Mouse (Mus musculus) liver, embryonic 12.5 days (tissue): ENCODE results near the gene Spg21. TPM values are rescaled to one million over a fixed set of nuclear protein-coding genes. Genes with fewer than 3 reads are reported as not detected.

Experiments
- ATAC-seq: fragments of 200-750 bp; cut with Nextera tagmentation; 2 replicates; pipeline ENCODE4 v1.8.0; 2017; ENCODE audit warnings: moderate number of reproducible peaks, mild to moderate bottlenecking, moderate library complexity
- H3K27ac ChIP-seq: fragments of 300-500 bp; sonication (generic); 2 replicates; pipeline ENCODE4 v1.5.1; 2016; ENCODE audit warnings: mild to moderate bottlenecking
- H3K27me3 ChIP-seq: fragments of 300-500 bp; sonication (generic); replicated peaks from 2 replicates; pipeline ENCODE4 v1.6.1; 2016; ENCODE audit warnings: mild to moderate bottlenecking, moderate library complexity
- H3K36me3 ChIP-seq: fragments of 300-500 bp; sonication (generic); 2 replicates; pipeline ENCODE4 v1.6.1; 2016; ENCODE audit warnings: mild to moderate bottlenecking, moderate library complexity
- H3K4me1 ChIP-seq: fragments of 300-500 bp; sonication (generic); 2 replicates; pipeline ENCODE4 v1.6.1; 2016
- H3K4me2 ChIP-seq: fragments of 300-500 bp; sonication (generic); 2 replicates; pipeline ENCODE4 v1.6.1; 2016; ENCODE audit warnings: mild to moderate bottlenecking, moderate library complexity
- H3K4me3 ChIP-seq: fragments of 300-500 bp; sonication (generic); 2 replicates; pipeline ENCODE4 v1.5.1; 2016; ENCODE audit warnings: mild to moderate bottlenecking, moderate library complexity
- H3K9ac ChIP-seq: fragments of 300-500 bp; sonication (generic); 2 replicates; pipeline ENCODE4 v1.6.1; 2016; ENCODE audit warnings: mild to moderate bottlenecking, moderate library complexity
- H3K9me3 ChIP-seq: fragments of 300-500 bp; sonication (generic); replicated peaks from 2 replicates; pipeline ENCODE4 v1.6.1; 2016; ENCODE audit warnings: mild to moderate bottlenecking, moderate library complexity
- WGBS: fragments of 180-500 bp; shearing (Covaris S2); methylation state at CpG from one replicate; pipeline ENCODE4 v1.1.7; 2016; ENCODE audit not compliant: insufficient replicate concordance; 5-methylcytosine and 5-hydroxymethylcytosine counted together
- polyA plus RNA-seq: library from polyadenylated mRNA; unstranded; fragments of >200 nt; fragmentation: Nextera tagmentation; extraction: Ambion mirVana; gene quantifications from 2 replicates; pipeline ENCODE4 v1.2.1, GENCODE M21; 2016

Spg21 gene
- polyA plus RNA-seq, 1 experiment from 2014 or later, result 31.1 TPM

DNA sequence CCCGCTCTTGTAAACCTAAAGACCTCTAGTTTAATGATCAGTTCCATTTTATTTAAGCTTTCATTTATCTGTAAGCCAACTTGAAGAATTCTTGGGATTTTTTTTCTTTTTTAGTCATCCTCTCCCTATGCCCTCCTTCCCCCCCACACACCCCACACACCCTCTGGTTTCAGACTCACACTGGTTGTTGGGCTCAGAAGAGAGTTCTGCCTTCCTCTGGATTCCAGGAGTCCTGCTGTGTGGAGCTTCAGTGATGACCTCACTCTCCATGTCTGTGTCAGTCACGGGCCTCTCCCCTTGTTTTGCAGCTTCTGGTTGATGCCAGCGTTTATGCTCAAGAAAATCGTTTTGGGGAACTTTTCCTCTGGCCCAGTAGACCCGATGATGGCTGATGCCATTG, 19.3 kb downstream of the Spg21 start:
- H3K9me3 ChIP-seq, result no peaks in the 10 kb centered on the region
- H3K9ac ChIP-seq, result no peak overlapping the region
- WGBS, result 67% methylated on average over 5 of the region's 5 CpGs
- no peak overlapping the region for H3K4me3 ChIP-seq
- no peak overlapping the region for H3K27ac ChIP-seq
- H3K4me1 ChIP-seq, result no peaks in the 10 kb centered on the region
- no peak overlapping the region for H3K4me2 ChIP-seq
- H3K36me3 ChIP-seq, result peaks cover 54% of the 10 kb centered on the region
- ATAC-seq, result no peak
- no peaks in the 10 kb centered on the region for H3K27me3 ChIP-seq

DNA sequence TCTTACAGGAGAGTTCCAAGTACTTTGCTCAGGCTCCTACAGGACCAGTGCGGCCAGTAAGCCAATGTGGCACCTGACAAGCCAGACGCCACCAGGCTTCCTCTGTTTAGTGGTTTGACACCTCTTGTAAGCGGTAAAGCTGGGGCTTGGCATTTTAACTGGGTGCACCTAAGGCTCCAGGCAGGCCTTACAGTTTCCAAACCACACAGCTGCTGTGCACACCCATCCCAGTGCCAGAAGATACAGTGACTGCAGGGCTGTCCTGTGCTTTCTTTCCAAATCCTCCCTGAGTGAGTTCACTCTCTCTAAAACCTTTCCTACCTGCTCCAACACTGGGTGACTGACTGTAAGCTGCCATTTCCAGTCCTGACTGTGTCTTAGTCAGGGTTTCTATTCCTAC, 30.7 kb downstream of the Spg21 start:
- Histone ChIP-seq H3K27ac (no peak overlapping the region), H3K9ac (no peak overlapping the region), H3K4me1 (peaks cover 3% of the 10 kb centered on the region; the same call in 1 of the 2 replicates), H3K27me3 (0 out of 2 replicates have a peak, but pooled peaks cover 3% of the 10 kb centered on the region), H3K4me2 (no peak overlapping the region), H3K4me3 (no peak overlapping the region), H3K9me3 (no peaks in the 10 kb centered on the region), H3K36me3 (0 out of 2 replicates have a peak, but pooled peaks cover 7% of the 10 kb centered on the region)
- 74% methylated on average over 3 of the region's 3 CpGs for WGBS
- no peak for ATAC-seq

DNA sequence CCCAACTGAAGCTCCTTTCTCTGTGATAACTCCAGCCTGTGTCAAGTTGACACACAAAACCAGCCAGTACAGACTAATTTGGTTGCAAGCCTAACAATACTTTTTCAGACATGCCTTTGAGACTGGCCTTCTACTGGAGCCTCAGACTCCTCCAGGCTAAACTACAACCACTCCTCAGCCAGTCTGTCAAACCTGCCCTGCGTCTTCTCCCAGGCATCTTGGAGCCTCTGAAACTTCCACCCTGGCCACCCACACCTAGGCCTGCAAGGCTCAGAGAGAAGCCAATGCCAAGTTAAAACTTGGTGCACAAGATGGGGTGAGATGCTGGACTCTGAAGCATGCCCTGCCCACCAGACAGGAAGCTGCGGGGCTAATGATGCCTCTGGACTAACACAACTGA, 31.6 kb downstream of the Spg21 start:
- H3K27me3 ChIP-seq, result 0 out of 2 replicates have a peak, but pooled peaks cover 3% of the 10 kb centered on the region
- H3K27ac ChIP-seq, result no peak overlapping the region
- 59% methylated on average over 2 of the region's 2 CpGs for WGBS
- H3K4me1 ChIP-seq, result peaks cover 4% of the 10 kb centered on the region; the same call in 1 of the 2 replicates
- no peak overlapping the region for H3K4me3 ChIP-seq
- H3K9ac ChIP-seq, result no peak overlapping the region
- ATAC-seq, result no peak
- no peak overlapping the region for H3K4me2 ChIP-seq
- H3K36me3 ChIP-seq, result 0 out of 2 replicates have a peak, but pooled peaks cover 3% of the 10 kb centered on the region
- H3K9me3 ChIP-seq, result no peaks in the 10 kb centered on the region

DNA sequence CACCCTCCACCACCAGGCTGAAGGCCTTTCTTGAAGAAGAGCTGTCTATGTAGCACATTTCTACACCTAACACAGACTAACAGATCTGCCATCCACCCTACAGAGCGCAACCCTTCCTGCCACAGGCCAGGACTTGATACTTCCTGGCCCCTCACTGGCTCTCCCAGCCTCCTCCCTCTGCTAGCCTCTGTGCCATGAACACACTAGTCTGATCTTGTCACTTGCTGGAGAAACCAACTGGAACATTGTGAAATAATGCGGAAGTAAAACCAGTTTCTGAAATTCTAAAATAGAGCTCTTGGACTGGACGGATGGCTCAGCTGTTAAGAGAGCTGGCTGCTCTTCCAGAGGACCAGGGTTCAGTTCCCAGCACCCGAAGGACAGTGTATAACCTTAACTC, 32.1 kb downstream of the Spg21 start:
- H3K27me3 ChIP-seq, result 0 out of 2 replicates have a peak, but pooled peaks cover 3% of the 10 kb centered on the region
- ATAC-seq, result no peak
- WGBS, result 70% methylated on average over 4 of the region's 4 CpGs
- H3K4me2 ChIP-seq, result no peak overlapping the region
- peaks cover 4% of the 10 kb centered on the region; the same call in 1 of the 2 replicates for H3K4me1 ChIP-seq
- H3K4me3 ChIP-seq, result no peak overlapping the region
- no peaks in the 10 kb centered on the region for H3K9me3 ChIP-seq
- no peak overlapping the region for H3K9ac ChIP-seq
- H3K27ac ChIP-seq, result no peak overlapping the region
- H3K36me3 ChIP-seq, result 0 out of 2 replicates have a peak, but pooled peaks cover 3% of the 10 kb centered on the region

DNA sequence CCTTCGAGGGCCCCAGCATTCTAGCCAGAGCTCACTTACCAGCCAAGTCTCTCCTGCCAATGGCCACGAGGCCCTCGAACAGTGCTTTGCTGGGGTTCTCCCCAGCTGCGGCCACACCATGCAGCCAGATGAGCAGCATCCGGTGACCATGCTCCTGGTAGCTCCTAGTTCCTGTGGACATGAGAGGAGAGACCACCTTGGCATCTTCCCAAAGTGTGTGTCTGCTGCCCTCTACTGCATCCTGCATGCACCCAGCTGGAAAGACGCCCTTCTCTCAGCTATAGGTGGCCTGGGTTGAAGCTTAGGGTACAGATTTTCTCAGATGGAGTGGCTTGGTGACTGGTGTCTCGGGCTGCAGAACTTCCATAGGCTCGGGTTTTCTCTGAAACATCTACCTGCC, 41.4 kb downstream of the Spg21 start:
- no peak overlapping the region for H3K27ac ChIP-seq
- 53% methylated on average over 8 of the region's 8 CpGs for WGBS

DNA sequence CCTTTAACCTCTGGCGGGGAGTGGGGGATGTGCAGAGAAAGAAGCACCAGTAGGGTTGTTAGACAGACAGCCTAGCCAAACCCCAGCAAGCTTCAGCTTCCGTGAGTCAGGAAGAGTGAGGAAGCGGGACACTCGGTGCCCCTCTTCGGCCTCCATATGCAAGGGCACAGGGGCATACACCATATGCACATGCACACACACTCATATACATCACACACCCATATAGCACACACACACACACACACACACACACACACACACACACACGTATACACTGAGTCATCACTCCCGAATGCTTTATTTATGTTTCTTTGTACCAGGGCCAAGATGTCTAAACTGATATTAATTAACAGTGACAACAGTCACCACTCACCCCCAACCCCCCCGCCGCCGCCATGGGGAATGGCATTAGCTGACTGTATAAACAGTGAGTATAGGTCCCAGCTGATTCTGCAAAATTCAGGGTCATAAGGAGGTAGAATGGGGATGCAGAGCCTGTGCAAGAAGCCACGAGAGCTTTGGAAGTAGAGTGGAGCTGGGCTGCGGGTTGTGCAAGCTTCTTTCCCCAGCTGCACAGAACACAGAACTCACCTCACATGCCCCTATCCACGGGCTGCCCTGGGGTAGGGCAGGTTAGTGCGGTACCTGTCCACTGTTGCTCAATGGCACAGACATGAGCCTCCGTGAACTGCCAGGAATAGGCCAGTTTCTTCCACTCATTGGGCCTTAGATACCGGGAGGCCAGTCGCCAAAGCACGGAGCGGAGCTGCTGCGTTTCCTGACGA, 42.2 kb downstream of the Spg21 start:
- H3K4me2 ChIP-seq, result no peak overlapping the region
- no peak for ATAC-seq
- no peak overlapping the region for H3K9ac ChIP-seq
- no peaks in the 10 kb centered on the region for H3K9me3 ChIP-seq
- H3K27me3 ChIP-seq, result peaks cover 6% of the 10 kb centered on the region; the same call in 1 of the 2 replicates
- no peaks in the 10 kb centered on the region for H3K4me1 ChIP-seq
- no peak overlapping the region for H3K27ac ChIP-seq
- H3K36me3 ChIP-seq, result no peaks in the 10 kb centered on the region
- no peak overlapping the region for H3K4me3 ChIP-seq
- WGBS, result 74% methylated on average over 21 of the region's 21 CpGs

More for the DNA sequence above, 41.4 kb downstream of the Spg21 start:
- H3K9me3 ChIP-seq, result no peaks in the 10 kb centered on the region
- no peaks in the 10 kb centered on the region for H3K36me3 ChIP-seq
- no peaks in the 10 kb centered on the region for H3K4me1 ChIP-seq
- no peak overlapping the region for H3K4me3 ChIP-seq
- H3K27me3 ChIP-seq, result 0 out of 2 replicates have a peak, but pooled peaks cover 4% of the 10 kb centered on the region
- no peak overlapping the region for H3K9ac ChIP-seq
- H3K4me2 ChIP-seq, result no peak overlapping the region
- no peak for ATAC-seq

DNA sequence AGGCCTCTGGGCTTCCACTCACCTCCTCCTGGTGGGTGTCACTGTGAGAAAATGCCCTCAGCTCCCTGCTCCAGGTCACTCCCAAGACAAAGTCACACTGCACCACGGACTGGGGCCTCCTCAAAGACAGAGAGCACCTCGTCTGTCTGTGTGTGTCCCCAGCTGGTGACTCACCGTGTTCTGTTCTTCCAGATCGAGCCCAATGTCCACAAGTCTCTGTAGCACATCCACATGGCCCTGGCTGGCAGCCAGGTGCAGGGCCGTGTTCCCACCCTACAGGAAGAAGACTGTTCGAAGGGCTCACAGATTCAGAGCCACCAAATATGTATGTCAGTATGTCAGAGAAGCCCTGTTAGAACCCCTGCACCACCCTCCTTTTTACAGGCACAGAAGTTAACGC, 47.7 kb downstream of the Spg21 start:
- H3K9ac ChIP-seq, result no peak overlapping the region
- no peaks in the 10 kb centered on the region for H3K4me1 ChIP-seq
- H3K27ac ChIP-seq, result no peak overlapping the region
- WGBS, result 50% methylated on average over 7 of the region's 7 CpGs
- no peak overlapping the region for H3K4me2 ChIP-seq
- peaks cover 30% of the 10 kb centered on the region; the same call in 1 of the 2 replicates for H3K27me3 ChIP-seq
- H3K4me3 ChIP-seq, result no peak overlapping the region
- ATAC-seq, result no peak
- H3K36me3 ChIP-seq, result no peaks in the 10 kb centered on the region
- no peaks in the 10 kb centered on the region for H3K9me3 ChIP-seq

DNA sequence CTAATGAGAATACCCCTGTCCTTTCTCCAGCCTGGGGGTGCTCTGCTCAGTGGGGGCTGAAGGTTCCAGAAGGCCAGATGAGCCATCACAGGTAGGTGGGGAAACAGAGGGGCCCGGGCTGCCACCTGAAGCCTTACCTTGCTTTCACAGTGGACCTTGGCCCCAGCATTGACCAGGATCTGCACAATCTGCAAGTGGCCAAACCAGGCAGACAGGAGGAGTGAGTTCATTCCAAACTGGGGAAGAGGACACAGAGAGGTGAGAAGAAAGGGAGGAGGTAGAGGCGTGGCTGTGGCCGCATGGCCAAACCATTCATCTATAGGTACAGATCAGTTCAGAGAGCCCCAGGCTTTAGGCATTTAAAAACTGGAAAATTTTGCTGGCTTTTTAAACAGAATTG, 51.8 kb downstream of the Spg21 start:
- H3K27ac ChIP-seq, result no peak overlapping the region
- H3K9me3 ChIP-seq, result no peaks in the 10 kb centered on the region
- H3K27me3 ChIP-seq, result peaks cover 36% of the 10 kb centered on the region
- H3K4me3 ChIP-seq, result no peak overlapping the region
- no peaks in the 10 kb centered on the region for H3K36me3 ChIP-seq
- H3K9ac ChIP-seq, result no peak overlapping the region
- H3K4me2 ChIP-seq, result no peak overlapping the region
- 73% methylated on average over 3 of the region's 3 CpGs for WGBS
- no peaks in the 10 kb centered on the region for H3K4me1 ChIP-seq
- ATAC-seq, result no peak

DNA sequence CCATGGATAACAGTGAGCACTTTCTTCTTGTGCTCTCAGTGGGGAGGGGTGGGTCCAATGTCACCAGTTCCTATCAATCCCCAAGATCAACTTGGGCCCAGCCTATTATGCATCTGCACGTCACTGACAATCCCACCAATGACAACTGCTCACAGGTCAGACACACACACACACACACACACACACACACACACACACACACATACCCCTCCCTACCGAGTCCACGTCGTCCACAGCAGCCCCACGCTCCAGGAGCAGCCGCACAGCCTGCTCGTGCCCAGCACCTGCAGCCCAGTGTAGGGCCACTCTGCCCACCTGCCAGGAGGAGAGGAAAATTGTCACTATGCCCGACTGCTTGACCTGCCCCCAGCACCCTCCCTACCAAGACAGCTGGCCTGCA, 53.7 kb downstream of the Spg21 start:
- H3K27ac ChIP-seq, result no peak overlapping the region
- no peak overlapping the region for H3K4me3 ChIP-seq
- no peaks in the 10 kb centered on the region for H3K36me3 ChIP-seq
- ATAC-seq, result no peak
- no peaks in the 10 kb centered on the region for H3K4me1 ChIP-seq
- 62% methylated on average over 8 of the region's 8 CpGs for WGBS
- H3K9me3 ChIP-seq, result no peaks in the 10 kb centered on the region
- no peak overlapping the region for H3K4me2 ChIP-seq
- no peak overlapping the region for H3K9ac ChIP-seq
- peaks cover 36% of the 10 kb centered on the region for H3K27me3 ChIP-seq

DNA sequence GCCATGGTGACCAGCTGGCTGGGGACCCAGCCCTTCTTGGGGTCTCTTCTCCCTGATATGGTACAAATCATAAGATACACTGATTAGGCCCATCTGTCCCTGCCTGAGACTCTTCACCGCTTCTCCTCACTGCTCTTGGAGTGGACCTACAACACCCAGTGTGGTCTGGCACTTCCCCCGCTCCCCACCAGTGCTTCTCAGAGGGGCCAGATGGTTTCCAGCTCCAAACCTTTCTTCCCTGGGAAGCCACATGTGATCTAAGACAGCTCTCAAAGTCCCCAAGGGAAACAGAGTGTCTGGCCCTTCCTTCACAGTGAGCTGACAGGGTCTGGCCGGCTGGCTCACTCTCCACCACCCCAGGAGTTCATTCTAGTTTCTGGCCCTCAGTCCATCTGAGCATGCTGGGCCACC, 54.1 kb downstream of the Spg21 start:
- peaks cover 36% of the 10 kb centered on the region for H3K27me3 ChIP-seq
- H3K4me1 ChIP-seq, result peaks cover under 1% of the 10 kb centered on the region; the same call in 1 of the 2 replicates
- whole genome bisulfite sequencing, result 55% methylated on average over 3 of the region's 3 CpGs
- no peak overlapping the region for H3K4me3 ChIP-seq
- H3K9me3 ChIP-seq, result no peaks in the 10 kb centered on the region
- no peaks in the 10 kb centered on the region for H3K36me3 ChIP-seq
- no peak for ATAC-seq
- no peak overlapping the region for H3K27ac ChIP-seq
- H3K9ac ChIP-seq, result no peak overlapping the region
- no peak overlapping the region for H3K4me2 ChIP-seq

DNA sequence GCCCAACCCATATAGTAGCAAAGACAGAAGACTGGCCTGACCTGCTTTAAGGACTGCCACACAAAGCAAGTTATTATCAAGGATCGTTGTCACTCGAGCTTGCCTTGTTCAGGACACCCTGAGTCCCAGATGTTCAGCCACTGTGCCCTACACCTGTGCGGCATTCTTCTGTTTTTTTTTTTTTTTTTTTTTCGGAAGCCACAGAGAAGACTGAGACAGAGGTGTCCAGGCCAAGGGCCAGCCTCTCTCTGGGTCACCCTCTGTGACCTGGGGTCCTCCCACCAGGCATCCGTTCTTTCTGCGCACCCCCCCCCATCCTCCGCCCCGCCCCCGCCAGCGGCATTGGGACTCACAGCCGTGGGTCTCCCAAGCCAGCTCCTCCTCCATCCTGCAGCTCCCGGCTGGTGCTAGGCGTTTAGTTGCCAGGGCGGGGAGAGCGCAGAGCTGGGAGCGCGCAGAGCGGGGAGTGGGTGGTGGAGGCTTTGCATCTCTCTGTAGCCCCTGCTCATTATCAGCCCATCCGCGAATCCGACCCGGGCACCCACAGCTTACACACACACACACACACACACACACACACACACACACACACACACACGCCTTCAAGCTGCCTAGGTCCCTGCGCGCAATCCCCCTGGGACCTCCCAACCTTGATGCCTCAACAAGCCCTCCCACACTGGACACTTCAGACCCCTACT, 59.2 kb downstream of the Spg21 start, which contains the start of gene Ankdd1a:
Gene Ankdd1a, minus strand, starts transcription at position 387 of the 698 bp plus-strand sequence.
- H3K4me3 ChIP-seq, result no peak within 1 kb of the TSS
- no peak within 1 kb of the TSS for H3K27ac ChIP-seq
- peak within 1 kb of the TSS; percentile 38 for H3K4me2 ChIP-seq
- ATAC-seq, result no peak
- peaks cover 20% of the 10 kb centered on the region for H3K4me1 ChIP-seq
- H3K36me3 ChIP-seq, result no peaks in the 10 kb centered on the region
- 28% methylated on average over 21 of the region's 25 CpGs for WGBS
- H3K27me3 ChIP-seq, result peaks cover 39% of the 10 kb centered on the region
- no peaks in the 10 kb centered on the region for H3K9me3 ChIP-seq
- H3K9ac ChIP-seq, result no peak within 1 kb of the TSS

DNA sequence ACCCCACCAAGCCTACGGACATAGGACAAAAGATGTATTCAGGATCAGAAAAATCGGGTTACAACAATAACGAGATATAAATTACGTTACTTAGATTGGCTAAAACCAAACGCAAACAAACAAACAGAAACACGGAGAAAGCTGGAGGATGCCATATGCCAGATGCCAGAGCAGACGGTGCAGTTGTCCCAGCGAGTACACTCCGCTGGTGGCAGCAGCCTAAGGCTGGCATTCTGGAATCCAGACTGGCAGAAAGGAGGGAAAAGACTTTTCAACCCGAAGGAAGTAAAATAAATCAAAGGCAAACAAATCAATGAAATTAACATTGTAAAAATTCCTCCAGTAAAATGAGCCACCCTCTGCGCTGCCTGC, 59.7 kb downstream of the Spg21 start:
- H3K27me3 ChIP-seq, result peaks cover 39% of the 10 kb centered on the region
- H3K4me2 ChIP-seq, result peak overlapping the region; percentile 38
- H3K9me3 ChIP-seq, result no peaks in the 10 kb centered on the region
- peaks cover 24% of the 10 kb centered on the region for H3K4me1 ChIP-seq
- no peak overlapping the region for H3K27ac ChIP-seq
- H3K4me3 ChIP-seq, result no peak overlapping the region
- WGBS, result 37% methylated on average over 11 of the region's 11 CpGs
- ATAC-seq, result no peak
- H3K36me3 ChIP-seq, result no peaks in the 10 kb centered on the region
- no peak overlapping the region for H3K9ac ChIP-seq
